Mouse (Mus musculus): ENCODE results near the gene Gnai3. TPM values are rescaled to one million over a fixed set of nuclear protein-coding genes. Genes with fewer than 3 reads are reported as not detected.

Gene Gnai3
- polyA plus RNA-seq, 1 experiment = not detected

DNA sequence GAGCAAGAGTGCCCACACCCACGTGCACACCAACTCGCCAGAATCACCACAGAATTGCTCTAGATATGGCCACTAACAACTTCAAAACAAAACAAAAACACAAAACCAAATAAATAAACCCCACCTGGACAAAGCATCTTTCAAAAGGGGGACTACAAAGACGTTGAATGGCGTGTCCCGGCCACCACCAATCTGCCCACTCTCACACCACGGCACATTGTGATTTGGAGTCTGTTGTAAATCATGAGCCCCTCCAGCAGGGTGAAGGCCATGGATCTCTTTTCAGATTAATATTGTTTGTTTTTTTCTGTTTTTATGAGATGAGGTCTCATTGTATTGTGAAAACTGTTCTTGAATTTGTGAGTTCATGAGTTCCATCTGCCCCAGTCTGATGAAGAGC is 43.9 kb downstream of the Gnai3 start:
- peak overlapping the region; percentile 95 for H3K27ac ChIP-seq (ENCODE audit: insufficient read depth, low read depth, low read length)
- TF ChIP-seq POLR2A (IDR thresholded peaks at IDR 0.05; ENCODE audit: insufficient read depth, low read depth, low read length) = no peak
- peaks cover 15% of the 10 kb centered on the region for H3K4me1 ChIP-seq (ENCODE audit: control insufficient read depth, insufficient read depth, low read length)
- 23% methylated on average over 6 of the region's 6 CpGs for WGBS
- no peak overlapping the region for H3K4me3 ChIP-seq (ENCODE audit: insufficient read depth, low read depth, low read length)

DNA sequence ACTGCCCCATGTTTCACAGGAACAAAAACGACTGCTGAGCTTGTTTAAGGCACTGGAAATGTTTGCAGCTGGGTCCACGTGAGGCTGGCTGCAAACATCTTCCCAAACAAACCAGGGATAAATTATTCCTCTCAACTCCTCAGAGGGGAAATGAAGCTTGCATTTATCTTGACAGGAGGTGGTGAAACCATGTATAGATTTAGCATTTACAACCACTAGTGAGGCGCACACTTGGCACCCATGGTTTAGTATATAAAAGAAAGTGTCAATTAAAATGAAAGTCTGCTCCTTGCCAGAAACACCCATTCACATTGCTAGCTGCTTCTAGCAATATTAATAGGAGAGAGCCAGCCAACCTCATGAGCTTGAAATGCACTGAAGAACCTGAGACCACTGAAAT is 44.4 kb downstream of the Gnai3 start:
- WGBS = 13% methylated on average over 3 of the region's 3 CpGs
- H3K4me1 ChIP-seq (ENCODE audit: control insufficient read depth, insufficient read depth, low read length) = peaks cover 15% of the 10 kb centered on the region
- no peak for TF ChIP-seq POLR2A (IDR thresholded peaks at IDR 0.05; ENCODE audit: insufficient read depth, low read depth, low read length)
- peak overlapping the region; percentile 95 for H3K27ac ChIP-seq (ENCODE audit: insufficient read depth, low read depth, low read length)
- no peak overlapping the region for H3K4me3 ChIP-seq (ENCODE audit: insufficient read depth, low read depth, low read length)

DNA sequence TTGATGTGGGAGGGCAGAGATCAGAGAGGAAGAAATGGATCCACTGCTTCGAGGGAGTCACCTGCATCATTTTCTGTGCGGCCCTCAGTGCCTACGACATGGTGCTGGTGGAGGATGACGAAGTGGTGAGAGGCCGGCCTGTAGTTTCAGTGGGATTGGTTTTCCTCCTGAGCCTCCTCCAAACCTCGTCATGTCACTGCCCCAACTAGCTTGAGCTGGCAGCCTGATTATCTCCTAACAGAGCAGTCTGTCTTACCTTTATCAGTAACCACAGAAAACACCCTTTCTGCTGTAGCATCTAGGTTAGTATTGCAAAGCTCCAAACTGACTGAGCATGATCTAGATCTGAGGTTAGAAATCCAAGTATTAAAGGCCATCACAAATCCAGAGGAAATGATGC is 47.6 kb downstream of the Gnai3 start:
- TF ChIP-seq POLR2A (IDR thresholded peaks at IDR 0.05; ENCODE audit: insufficient read depth, low read depth, low read length) (no peak), CTCF (IDR thresholded peaks at IDR 0.05; ENCODE audit: insufficient read depth, low read depth, low read length) (no peak)
- 83% methylated on average over 6 of the region's 6 CpGs for WGBS

DNA sequence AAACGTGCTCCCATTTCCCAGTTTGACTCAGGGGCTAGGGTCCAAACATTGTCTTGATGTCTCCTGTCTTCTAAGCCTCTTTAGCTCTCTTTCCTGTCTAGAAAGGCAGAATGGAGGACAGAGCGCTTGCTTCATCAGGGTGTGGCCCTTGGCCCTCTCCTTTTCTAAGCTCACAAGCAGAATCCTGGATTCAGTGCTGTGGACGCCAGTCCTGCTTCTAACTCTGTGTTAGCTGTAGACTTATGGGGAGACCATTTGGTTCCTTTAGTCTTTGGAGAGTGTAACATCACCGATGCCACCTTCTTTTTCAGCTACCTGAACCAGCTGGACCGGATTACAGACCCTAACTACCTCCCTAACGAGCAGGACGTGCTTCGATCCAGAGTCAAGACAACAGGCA is 48.3 kb downstream of the Gnai3 start:
- H3K4me1 ChIP-seq (ENCODE audit: control insufficient read depth, insufficient read depth, low read length) = peaks cover 22% of the 10 kb centered on the region
- no peak overlapping the region for H3K27ac ChIP-seq (ENCODE audit: insufficient read depth, low read depth, low read length)
- 93% methylated on average over 8 of the region's 8 CpGs for WGBS
- H3K4me3 ChIP-seq (ENCODE audit: insufficient read depth, low read depth, low read length) = no peak overlapping the region
- TF ChIP-seq CTCF (IDR thresholded peaks at IDR 0.05; ENCODE audit: insufficient read depth, low read depth, low read length) (no peak), POLR2A (IDR thresholded peaks at IDR 0.05; ENCODE audit: insufficient read depth, low read depth, low read length) (no peak)

More for the DNA sequence above, 47.6 kb downstream of the Gnai3 start:
- Histone ChIP-seq H3K27ac (ENCODE audit: insufficient read depth, low read depth, low read length) (no peak overlapping the region), H3K4me1 (ENCODE audit: control insufficient read depth, insufficient read depth, low read length) (peaks cover 16% of the 10 kb centered on the region), H3K4me3 (ENCODE audit: insufficient read depth, low read depth, low read length) (no peak overlapping the region)

DNA sequence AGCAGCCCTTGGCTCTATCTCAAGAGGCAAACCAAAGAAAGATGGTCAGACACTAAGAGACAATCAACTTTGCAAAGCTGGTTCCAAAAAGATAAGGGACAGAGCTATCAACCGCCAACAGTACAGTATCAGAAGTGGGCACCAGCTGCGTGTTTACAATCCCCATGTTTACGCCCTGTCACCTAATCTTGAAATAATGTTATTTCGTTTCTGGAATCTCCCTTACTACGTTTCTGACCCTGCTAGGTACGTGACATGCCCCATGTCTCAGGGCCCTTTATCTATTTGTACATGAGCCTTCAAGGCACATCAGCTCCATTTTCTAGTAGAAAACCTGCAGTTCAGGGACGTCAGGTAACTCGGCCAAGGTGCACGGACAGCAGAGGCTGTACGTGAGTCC is 49.2 kb downstream of the Gnai3 start:
- no peak for TF ChIP-seq CTCF (IDR thresholded peaks at IDR 0.05; ENCODE audit: insufficient read depth, low read depth, low read length)
- H3K4me3 ChIP-seq (ENCODE audit: insufficient read depth, low read depth, low read length) = no peak overlapping the region
- H3K27ac ChIP-seq (ENCODE audit: insufficient read depth, low read depth, low read length) = no peak overlapping the region
- WGBS = 90% methylated on average over 10 of the region's 10 CpGs
- peaks cover 23% of the 10 kb centered on the region for H3K4me1 ChIP-seq (ENCODE audit: control insufficient read depth, insufficient read depth, low read length)

DNA sequence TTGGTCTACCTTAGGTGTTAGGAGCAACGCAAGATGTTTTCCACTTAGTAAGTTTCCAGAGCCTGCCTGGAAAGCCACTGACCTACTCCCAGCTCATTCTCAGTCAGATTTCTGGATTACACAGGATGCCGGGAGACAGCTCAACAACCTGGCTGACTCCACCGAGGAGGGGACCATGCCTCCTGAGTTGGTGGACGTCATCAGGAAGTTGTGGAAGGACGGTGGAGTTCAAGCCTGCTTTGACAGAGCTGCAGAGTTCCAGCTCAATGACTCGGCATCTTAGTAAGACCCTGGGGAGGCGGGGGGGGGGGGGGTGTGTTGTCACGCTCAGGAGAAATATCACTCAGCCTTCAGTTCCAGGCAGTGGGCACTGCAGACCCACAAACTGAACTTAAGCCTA is 49.7 kb downstream of the Gnai3 start:
- WGBS = 78% methylated on average over 8 of the region's 8 CpGs
- no peak overlapping the region for H3K27ac ChIP-seq (ENCODE audit: insufficient read depth, low read depth, low read length)
- H3K4me3 ChIP-seq (ENCODE audit: insufficient read depth, low read depth, low read length) = no peak overlapping the region
- no peak for TF ChIP-seq POLR2A (IDR thresholded peaks at IDR 0.05; ENCODE audit: insufficient read depth, low read depth, low read length)
- no peak for TF ChIP-seq CTCF (IDR thresholded peaks at IDR 0.05; ENCODE audit: insufficient read depth, low read depth, low read length)
- peaks cover 23% of the 10 kb centered on the region for H3K4me1 ChIP-seq (ENCODE audit: control insufficient read depth, insufficient read depth, low read length)

DNA sequence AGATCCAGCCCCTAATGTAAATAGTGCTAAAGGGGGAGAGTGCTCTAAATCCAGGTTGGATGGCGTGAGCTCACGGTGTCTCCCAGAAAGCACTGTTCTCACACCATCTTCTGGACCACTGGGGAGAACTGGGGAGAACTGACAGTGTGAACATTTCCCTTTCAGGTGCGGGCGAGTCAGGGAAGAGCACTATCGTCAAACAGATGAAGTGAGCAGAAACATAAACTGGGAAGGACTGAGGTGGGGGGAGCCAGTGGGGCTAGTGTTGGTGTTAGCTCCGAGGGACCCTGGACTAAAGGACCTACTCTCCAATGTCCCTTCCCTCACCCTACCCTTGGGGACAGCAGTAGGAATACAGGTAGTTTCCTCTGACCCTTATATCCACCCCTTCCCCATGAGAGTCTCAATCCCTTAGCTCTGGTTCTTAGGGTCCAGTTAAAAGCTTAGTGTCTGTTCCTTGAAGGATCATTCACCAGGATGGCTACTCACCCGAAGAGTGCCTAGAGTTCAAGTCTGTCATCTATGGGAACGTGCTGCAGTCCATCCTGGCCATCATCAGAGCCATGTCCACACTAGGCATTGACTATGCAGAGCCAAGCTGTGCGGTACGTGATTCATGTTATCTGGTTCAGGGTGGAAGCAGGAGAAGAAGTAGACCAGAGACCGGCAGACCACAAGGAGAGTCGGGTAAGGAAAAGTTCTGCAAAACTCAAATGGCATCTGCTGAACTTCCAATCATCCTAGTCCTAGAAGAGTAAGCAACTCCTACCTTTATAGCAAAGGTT is 50.8 kb downstream of the Gnai3 start:
- TF ChIP-seq POLR2A (IDR thresholded peaks at IDR 0.05; ENCODE audit: insufficient read depth, low read depth, low read length) (no peak), CTCF (IDR thresholded peaks at IDR 0.05; ENCODE audit: insufficient read depth, low read depth, low read length) (no peak)
- Histone ChIP-seq H3K4me1 (ENCODE audit: control insufficient read depth, insufficient read depth, low read length) (peaks cover 26% of the 10 kb centered on the region), H3K4me3 (ENCODE audit: insufficient read depth, low read depth, low read length) (no peak overlapping the region), H3K27ac (ENCODE audit: insufficient read depth, low read depth, low read length) (no peak overlapping the region)
- 95% methylated on average over 12 of the region's 12 CpGs for WGBS

DNA sequence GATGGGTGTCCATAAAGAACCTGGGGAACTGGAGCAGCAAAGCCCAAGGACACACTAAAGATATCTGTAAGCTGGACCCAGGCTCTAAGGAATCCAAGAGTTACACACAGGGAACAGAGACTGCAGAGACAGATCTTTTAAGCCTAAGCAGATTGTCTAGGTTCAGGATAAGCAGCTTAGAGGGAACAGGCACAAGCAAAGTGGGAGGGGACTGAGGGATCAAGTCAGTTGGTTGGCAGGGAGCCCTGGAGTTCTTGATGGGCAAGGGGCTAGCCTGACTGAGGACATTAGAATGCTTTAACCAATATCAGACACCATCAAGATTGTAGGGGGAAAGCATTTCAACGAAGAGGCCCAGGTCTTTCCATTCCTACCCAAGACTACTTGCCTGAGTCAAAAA is 51.8 kb downstream of the Gnai3 start:
- Histone ChIP-seq H3K27ac (ENCODE audit: insufficient read depth, low read depth, low read length) (no peak overlapping the region), H3K4me1 (ENCODE audit: control insufficient read depth, insufficient read depth, low read length) (peaks cover 31% of the 10 kb centered on the region), H3K4me3 (ENCODE audit: insufficient read depth, low read depth, low read length) (no peak overlapping the region)
- 66% methylated on average over 1 of the region's 1 CpGs for WGBS
- TF ChIP-seq POLR2A (IDR thresholded peaks at IDR 0.05; ENCODE audit: insufficient read depth, low read depth, low read length) = no peak

DNA sequence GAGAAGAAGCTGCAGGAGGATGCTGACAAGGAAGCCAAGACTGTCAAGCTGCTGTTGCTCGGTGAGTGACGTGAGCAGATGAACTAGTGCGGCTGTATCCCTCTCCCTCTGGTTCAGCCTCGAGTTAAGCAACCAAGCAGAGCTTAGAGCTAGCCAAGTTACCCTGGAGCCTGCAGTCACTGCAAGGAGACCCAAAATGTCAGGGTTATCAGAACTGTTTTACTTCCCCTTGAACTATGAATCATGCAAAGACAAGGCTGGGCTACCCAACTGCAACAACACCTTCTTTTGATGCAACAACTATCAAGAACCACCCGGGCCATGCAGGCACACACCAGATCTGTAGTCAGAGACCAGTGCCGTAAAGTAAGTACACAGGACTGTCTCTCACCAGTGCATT is 52.6 kb downstream of the Gnai3 start:
- 44% methylated on average over 6 of the region's 6 CpGs for WGBS
- TF ChIP-seq POLR2A (IDR thresholded peaks at IDR 0.05; ENCODE audit: insufficient read depth, low read depth, low read length) = no peak
- no peak for TF ChIP-seq CTCF (IDR thresholded peaks at IDR 0.05; ENCODE audit: insufficient read depth, low read depth, low read length)
- H3K27ac ChIP-seq (ENCODE audit: insufficient read depth, low read depth, low read length) = no peak overlapping the region
- H3K4me1 ChIP-seq (ENCODE audit: control insufficient read depth, insufficient read depth, low read length) = peaks cover 37% of the 10 kb centered on the region
- no peak overlapping the region for H3K4me3 ChIP-seq (ENCODE audit: insufficient read depth, low read depth, low read length)

Measured in olfactory bulb, adult 2 months (tissue).